Mouse (Mus musculus): Measurements from ENCODE around the gene 3110040M04Rik.
"Not testable (repeated sequence)": the region's sequence is repeated elsewhere in the genome, so short reads cannot be mapped to it uniquely, and the experiment has no call there.

Gene 3110040M04Rik

GRCm38 (mm10) chr1:151192739-151193138 lies 11.2 kb upstream of the 3110040M04Rik start:
- not testable (repeated sequence) for DNase-seq

DNA sequence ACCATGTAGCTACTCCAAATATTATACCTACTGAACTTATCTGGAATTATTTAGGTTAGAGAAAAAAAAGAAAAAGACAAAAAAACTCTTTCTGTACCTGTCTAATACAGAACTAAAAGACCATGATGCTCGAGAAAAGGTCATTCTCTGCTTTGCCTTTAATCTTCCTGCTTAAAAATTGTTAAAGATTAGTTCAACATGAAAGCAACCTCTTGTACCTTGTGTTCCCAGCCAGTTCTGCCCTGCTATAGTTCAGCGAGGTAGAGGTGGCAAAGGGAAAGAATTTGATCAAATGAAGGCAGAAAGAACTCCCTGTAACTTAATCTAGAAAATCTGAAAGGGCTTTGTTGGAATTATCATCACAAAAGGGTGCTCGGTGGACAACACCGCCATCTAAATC lies 7.9 kb upstream of the 3110040M04Rik start:
- DNase-seq = not testable (repeated sequence)

GRCm38 (mm10) chr1:151196690-151197089 lies 7.2 kb upstream of the 3110040M04Rik start:
- DNase-seq = not testable (repeated sequence)

DNA sequence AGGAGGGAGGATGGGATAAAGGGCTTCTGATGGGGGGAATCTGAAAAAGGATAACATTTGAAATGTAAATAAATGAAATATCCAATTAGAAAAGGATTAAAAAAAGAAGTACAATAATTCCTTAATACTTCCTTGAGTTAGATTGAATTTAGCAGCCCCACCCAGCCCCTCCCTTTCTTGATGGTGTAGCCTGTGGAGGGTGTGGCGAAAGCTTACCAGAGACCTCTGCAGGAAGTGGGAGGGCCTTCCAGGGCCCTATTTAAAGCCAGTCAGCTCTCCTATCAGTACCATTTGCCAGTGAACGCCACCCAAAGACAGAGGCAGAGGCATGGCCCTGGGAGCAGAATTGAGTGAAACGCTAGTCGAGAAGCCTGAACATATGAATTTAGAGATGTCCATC lies 5.8 kb upstream of the 3110040M04Rik start, which contains the start of gene Gm47995:
TSS of gene Gm47995 (plus strand) at position 329 of the 400 bp plus-strand sequence.
- DNase-seq = peak; percentile 88

DNA sequence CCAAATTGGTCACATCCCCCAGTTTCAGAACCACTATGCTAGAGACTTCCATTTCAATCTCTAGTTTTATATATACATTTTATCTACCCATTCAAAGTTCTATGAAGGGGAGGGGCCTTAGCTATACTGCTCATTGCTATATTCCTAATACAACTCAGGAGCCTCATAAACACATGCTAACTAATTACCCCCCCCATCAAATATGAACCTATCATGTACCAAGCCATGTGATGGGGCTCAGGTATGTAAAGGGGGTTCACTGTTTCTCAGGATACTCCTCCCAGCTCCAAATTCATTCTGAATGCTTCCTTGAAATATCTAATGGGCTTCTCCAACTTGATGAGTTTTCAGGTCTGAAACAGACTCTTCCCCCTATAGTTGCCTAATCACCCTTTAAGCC lies 3.3 kb upstream of the 3110040M04Rik start:
- not testable (repeated sequence) for DNase-seq

GRCm38 (mm10) chr1:151202771-151203170 lies 1.1 kb upstream of the 3110040M04Rik start:
- not testable (repeated sequence) for DNase-seq

GRCm38 (mm10) chr1:151208493-151208892 lies 4.6 kb downstream of the 3110040M04Rik start:
- not testable (repeated sequence) for DNase-seq

DNA sequence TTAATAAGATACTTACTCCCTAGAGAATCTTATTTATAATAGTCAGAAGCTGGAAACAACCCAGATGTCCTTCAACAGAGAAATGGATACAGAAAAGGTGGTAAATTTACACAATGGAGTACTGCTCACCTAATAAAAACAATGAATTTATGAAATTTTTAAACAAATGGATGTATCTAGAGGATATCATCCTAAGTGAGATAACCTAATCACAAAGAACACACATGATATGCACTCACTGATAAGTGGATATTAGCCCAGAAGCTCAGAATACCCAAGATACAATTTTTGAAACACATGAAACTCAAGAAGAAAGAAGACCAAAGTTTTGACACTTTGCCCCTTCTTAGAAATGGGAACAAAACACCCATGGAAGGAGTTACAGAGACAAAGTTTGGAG lies 5.0 kb downstream of the 3110040M04Rik start:
- DNase-seq = not testable (repeated sequence)

GRCm38 (mm10) chr1:151209824-151210355 lies 6.0 kb downstream of the 3110040M04Rik start, which contains the start of gene Gm47996:
Gm47996 (plus strand) TSS chr1:151210131.
- DNase-seq = not testable (repeated sequence)

- DNase-seq = not testable (repeated sequence)
These were observed 7.7 kb downstream of the 3110040M04Rik start for GRCm38 (mm10) chr1:151211666-151212065.

GRCm38 (mm10) chr1:151214862-151215261 lies 10.9 kb downstream of the 3110040M04Rik start:
- DNase-seq = no peak

DNA sequence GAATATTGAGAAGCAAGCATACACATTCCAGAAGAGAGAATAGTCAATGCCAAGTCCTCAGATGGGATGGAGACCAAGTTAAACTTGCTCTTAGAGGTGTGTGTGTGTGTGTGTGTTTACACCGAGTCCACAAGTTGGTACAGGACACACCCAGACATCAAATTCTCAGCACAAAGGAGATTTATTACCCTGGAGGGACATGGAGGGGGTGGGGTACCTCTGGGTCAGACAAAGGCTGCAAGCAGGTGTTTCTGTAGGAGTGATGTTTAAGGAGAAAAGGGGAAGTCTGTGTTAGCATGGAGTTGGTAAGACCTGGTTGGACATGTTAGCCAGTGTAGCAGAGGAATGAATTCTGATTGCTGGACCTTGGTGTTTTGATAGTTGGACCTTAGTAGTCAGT lies 12.1 kb downstream of the 3110040M04Rik start:
- no peak for DNase-seq

- DNase-seq = peak; percentile 18
These were observed 12.5 kb downstream of the 3110040M04Rik start for GRCm38 (mm10) chr1:151216417-151216816.

DNA sequence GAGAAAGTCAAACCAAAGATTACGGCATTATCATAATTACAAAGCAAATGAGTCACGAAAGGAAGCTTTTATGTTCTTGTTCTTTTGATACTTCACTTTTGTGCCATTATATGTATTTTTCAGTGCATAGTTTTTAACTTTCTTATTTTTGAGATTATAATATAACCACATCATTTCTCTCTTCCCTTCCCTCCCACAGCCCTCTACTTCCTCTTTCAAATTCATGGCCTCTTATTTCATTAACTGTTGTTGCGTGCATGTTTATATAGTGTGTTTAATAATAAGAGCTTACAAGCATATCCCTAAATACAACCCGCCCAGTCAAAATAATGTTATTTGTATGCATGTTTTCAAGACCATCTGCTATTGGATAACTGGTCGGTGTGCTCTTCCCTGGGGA lies 15.1 kb downstream of the 3110040M04Rik start:
- DNase-seq = no peak

DNA sequence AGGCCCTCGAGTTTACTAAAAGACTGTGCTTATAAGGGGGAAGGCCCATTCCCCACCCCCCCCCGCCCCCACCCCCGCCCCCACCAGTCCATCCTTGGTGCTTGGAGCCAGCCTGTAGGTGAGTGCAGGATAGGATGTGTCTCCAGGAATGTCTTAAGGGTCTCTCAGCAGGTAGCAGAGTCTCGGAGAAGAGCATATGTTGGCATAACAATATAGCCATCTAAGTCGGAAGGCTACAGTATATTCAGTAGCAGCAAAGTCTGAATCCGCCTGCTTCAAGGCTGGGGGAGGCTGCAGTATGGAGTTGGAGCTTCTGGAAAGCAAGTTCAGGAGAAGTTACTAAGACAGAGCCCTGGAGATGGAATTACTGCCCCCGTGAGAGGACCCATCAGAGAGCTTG lies 16.2 kb downstream of the 3110040M04Rik start:
- DNase-seq = no peak

DNA sequence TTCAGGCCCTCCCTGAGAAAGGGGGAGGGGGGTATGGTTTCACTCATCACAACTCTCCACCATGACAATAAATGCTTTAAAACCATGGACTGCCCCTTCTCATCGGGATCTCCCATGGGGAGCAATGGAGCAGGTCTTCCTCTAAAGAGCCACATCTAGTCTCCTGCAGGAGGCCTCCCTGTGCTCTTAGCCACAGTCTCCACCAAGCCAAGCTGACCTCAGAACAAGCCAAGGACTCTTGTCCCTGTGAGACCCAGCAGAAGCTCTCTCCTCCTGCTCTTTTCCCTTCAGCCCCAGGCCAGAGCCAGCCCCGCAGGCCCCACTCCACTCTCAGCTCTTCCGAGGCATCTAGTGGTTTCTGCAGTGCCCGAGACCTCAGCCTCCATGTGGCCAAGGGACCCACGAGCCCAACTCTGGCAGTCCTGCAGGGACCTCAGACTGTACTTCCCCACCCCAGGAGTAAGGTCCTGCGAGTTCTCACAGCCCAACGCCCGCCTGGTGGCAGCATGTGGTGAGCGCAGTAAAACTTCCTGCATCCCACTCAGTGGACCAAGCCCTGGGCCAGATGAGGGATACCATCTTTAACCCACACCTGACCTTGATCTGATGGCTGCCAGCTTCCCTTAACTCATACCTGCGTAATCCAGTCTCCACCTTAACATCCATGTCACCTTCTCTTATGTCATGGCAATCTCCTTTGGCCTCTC lies 18.8 kb downstream of the 3110040M04Rik start:
- no peak for DNase-seq

DNA sequence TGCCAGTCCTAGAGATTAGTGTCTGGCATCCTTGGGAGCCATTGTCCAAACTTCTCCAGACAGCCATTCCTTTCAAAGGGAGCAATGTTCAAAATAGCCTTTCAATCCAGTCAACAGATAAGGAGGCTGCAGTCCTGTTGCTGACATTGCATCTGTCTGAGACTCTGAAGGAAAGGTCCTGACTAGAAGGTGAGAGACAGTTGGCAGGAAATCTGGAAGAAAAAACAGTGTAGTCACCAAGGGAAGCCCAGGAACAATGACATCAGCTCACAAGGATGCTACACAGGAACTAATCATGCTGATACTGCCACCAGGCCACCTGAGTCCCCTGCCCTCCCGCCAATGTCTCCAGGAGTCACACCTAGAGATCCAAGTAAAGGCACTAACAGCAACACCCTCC lies 19.5 kb downstream of the 3110040M04Rik start:
- DNase-seq = no peak

- DNase-seq = no peak
These were observed 20.6 kb downstream of the 3110040M04Rik start for GRCm38 (mm10) chr1:151224536-151224935.

DNA sequence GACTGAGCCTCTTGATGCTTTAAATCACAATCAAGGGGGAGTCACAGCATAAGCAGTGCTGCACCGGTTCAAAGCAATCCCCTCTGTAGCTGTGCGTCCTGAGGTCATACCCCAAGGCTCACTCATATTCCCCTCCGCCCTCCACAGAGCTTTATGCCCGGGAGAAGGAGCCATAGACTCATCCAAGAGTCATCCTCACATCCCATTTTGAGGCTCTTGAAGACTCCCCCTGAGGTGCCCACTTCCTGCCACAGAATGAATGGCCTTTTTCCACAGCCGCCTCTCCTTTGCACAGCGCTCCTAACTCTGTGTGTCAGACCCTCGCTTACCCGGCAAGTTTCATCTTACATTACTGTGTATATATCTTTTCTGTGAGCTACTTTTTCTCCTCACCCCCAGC lies 23.6 kb downstream of the 3110040M04Rik start:
- DNase-seq = no peak

- no peak for DNase-seq
These were observed 24.5 kb downstream of the 3110040M04Rik start for GRCm38 (mm10) chr1:151228320-151228989.

- no peak for DNase-seq
These were observed 28.4 kb downstream of the 3110040M04Rik start for GRCm38 (mm10) chr1:151232346-151232745.

DNA sequence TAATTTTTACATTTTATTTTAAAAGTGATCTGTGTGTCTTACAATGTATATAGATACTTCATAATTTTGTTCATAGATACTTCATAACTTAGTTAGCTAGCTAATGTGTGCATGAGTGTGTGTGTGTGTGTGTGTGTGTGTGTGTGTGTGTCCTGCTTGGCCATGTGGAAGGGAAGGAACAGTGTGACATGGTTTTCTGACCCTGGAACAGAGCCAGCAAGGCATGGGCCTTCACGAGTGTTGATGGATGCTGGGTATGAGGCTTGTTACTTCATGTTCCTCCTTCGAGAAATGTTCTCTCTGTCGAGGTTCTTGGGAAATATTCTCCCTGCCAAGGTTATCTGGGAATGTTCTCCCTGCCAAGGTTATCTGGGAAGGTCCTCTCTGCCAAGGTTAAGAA lies 29.8 kb downstream of the 3110040M04Rik start:
- no peak for DNase-seq

GRCm38 (mm10) chr1:151235574-151235973 lies 31.7 kb downstream of the 3110040M04Rik start:
- DNase-seq = no peak
